10 mouse cellular contexts compared by ENCODE assay signal in the genomic region with DNA sequence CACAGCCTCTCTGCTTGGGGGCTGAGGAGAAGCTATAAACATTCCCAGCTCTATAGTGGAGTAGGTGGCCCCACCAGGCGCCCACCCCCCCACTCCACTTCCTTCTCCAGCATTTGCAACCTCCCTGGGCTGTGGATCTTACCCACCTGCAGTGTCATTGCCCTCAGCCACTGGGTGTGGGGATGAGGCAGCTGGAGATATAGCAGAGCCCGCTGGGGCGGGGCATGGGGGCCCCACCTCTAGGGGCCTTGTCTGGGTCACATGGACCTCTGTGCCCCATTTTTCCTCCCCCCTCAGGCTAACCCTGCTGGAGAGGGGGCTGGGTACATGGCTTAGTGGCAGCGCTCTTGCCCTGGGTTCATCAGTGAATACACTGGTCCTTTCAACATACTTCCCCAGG. TPM values are rescaled to one million over a fixed set of nuclear protein-coding genes. Genes with fewer than 3 reads are reported as not detected.
DNase-seq lines count a peak whose midpoint lies in the region; ATAC-seq and TF ChIP-seq lines count a peak whose summit lies in the region.
"Had no signal": no experiment of that assay in that cellular context is flagged by ENCODE, and none has a peak within 500 bp of the region (broad histone marks: within the 10 kb centered on the region; RNA-seq: fewer than 3 reads in every experiment).

TSS of gene Grifin (minus strand) at position 176 of the 400 bp plus-strand sequence.

- H3K4me2 ChIP-seq in intestine, postnatal 0 days (replicated peaks; ENCODE audit: low read depth): no peak within 1 kb of the TSS; the same call in 1 of the 2 replicates
- H3K4me2 ChIP-seq in stomach, embryonic 16.5 days (ENCODE audit: low read depth, low read length): no peak within 1 kb of the TSS

- no peak for TF ChIP-seq CTCF in left cerebral cortex, adult 2 months (IDR thresholded peaks at IDR 0.05)
- TF ChIP-seq CTCF in intestine, postnatal 0 days (IDR thresholded peaks at IDR 0.05; ENCODE audit: low read depth): no peak

- no peaks in the 10 kb centered on the region for H3K9me3 ChIP-seq in intestine, postnatal 0 days (ENCODE audit: control insufficient read depth)
- H3K9me3 ChIP-seq in stomach, embryonic 16.5 days (replicated peaks; ENCODE audit: control insufficient read depth, low read length): no peaks in the 10 kb centered on the region

- WGBS in intestine, postnatal 0 days: 63% methylated on average over 4 of the region's 4 CpGs
- WGBS in stomach, embryonic 16.5 days: 72% methylated on average over 4 of the region's 4 CpGs

- DNase-seq in heart, adult 11 months: peak; percentile 94
- DNase-seq in heart, postnatal 10 days: no peak
- no peak for DNase-seq in left cerebral cortex, adult 2 months (ENCODE audit: extremely low spot score in 1 of 2, low spot score in 2 of 2)
- DNase-seq in left cerebral cortex, postnatal 14 days (ENCODE audit: low spot score in 2 of 2): no peak
- DNase-seq in cerebellum, adult 8-10 months: no peak
- DNase-seq: lung, postnatal 14 days had no signal

- no peak within 1 kb of the TSS for H3K4me3 ChIP-seq in left cerebral cortex, adult 2 months
- no peak within 1 kb of the TSS for H3K4me3 ChIP-seq in intestine, postnatal 0 days (ENCODE audit: low read depth, low read length)
- no peak within 1 kb of the TSS for H3K4me3 ChIP-seq in stomach, embryonic 16.5 days (replicated peaks; ENCODE audit: low read length)

- 0 out of 2 replicates have a peak, but pooled peaks have one; percentile 12 for ATAC-seq in intestine, postnatal 0 days
- no peak; the same call in 1 of the 2 replicates for ATAC-seq in stomach, embryonic 16.5 days (ENCODE audit: insufficient read depth, low FRiP score)
- no peak for ATAC-seq in megakaryocyte progenitor cell, adult 5-6 weeks (replicated peaks; ENCODE audit: poor library complexity)

- H3K27ac ChIP-seq in left cerebral cortex, adult 2 months: peak within 1 kb of the TSS; percentile 21; the same call in 1 of the 2 replicates
- no peak within 1 kb of the TSS for H3K27ac ChIP-seq in intestine, postnatal 0 days (ENCODE audit: low read depth, low read length)
- peak within 1 kb of the TSS; percentile 74 for H3K27ac ChIP-seq in stomach, embryonic 16.5 days (ENCODE audit: low read length)

- no peaks in the 10 kb centered on the region for H3K36me3 ChIP-seq in intestine, postnatal 0 days (ENCODE audit: control insufficient read depth, insufficient read depth)
- no peaks in the 10 kb centered on the region for H3K36me3 ChIP-seq in stomach, embryonic 16.5 days (ENCODE audit: control insufficient read depth, insufficient read depth, low read length)

- intact Hi-C loops in heart, postnatal 10 days (cut with DNase I): no loop called here
- intact Hi-C loops in left cerebral cortex, adult 2 months (cut with DNase I): no loop called here
- intact Hi-C loops in left cerebral cortex, postnatal 14 days (cut with DNase I): loop anchor here (5.0 kb wide), 1 partner anchor 42 kb away; the partner anchor contains the start of gene Lfng

- H3K4me1 ChIP-seq in intestine, postnatal 0 days (replicated peaks; ENCODE audit: control insufficient read depth, insufficient read depth, low read length): peaks cover 5% of the 10 kb centered on the region; the same call in 1 of the 2 replicates
- H3K4me1 ChIP-seq in stomach, embryonic 16.5 days (ENCODE audit: control insufficient read depth, insufficient read depth, low read length): peaks cover 36% of the 10 kb centered on the region

- no peak within 1 kb of the TSS for H3K9ac ChIP-seq in intestine, postnatal 0 days (ENCODE audit: low read depth, low read length)
- peak within 1 kb of the TSS; percentile 38 for H3K9ac ChIP-seq in stomach, embryonic 16.5 days (ENCODE audit: low read length)

- H3K27me3 ChIP-seq in intestine, postnatal 0 days (replicated peaks; ENCODE audit: control insufficient read depth, insufficient read depth, low read length): no peaks in the 10 kb centered on the region
- H3K27me3 ChIP-seq in stomach, embryonic 16.5 days (ENCODE audit: control insufficient read depth, insufficient read depth, low read length): no peaks in the 10 kb centered on the region

RNA-seq across cellular contexts. Expression of gene Grifin, which starts in this region (rescaled TPM):
- not detected for total RNA-seq in heart, postnatal 10 days (2021)
- total RNA-seq in left cerebral cortex, adult 2 months (2021): not detected
- total RNA-seq in left cerebral cortex, postnatal 14 days (2021): not detected
- 1.1 and 1.5 TPM in 2 replicates for polyA plus RNA-seq in intestine, postnatal 0 days (2015; fragmentation: Nextera tagmentation; extraction: Ambion mirVana)
- 0.71 TPM in 1 of 2 replicates, not detected in the other for polyA plus RNA-seq in stomach, embryonic 16.5 days (2015; fragmentation: Nextera tagmentation; extraction: Ambion mirVana)
- total RNA-seq in megakaryocyte progenitor cell, adult 5-6 weeks (2015): not detected in 2 replicates
- not detected in 2 replicates for total RNA-seq in megakaryocyte progenitor cell, adult 5-6 weeks (2017)
- polyA plus RNA-seq: intestine, embryonic 14.5 days had no signal
